Mouse (Mus musculus) gonadal fat pad, adult 2 months (tissue): ENCODE measurements at regions not wholly inside any gene's neighbourhood (a gene's known extent, or its start where the extent isn't known, plus 50 kb on each side); places are given as distances from the start of the nearest gene placed in this dataset.
"Not testable (repeated sequence)": the region's sequence is repeated elsewhere in the genome, so short reads cannot be mapped to it uniquely, and the experiment has no call there.

Experiments
- DNase-seq: peaks from one replicate; pipeline ENCODE4 v3.0.0-alpha.2; 2012; ENCODE audit warnings: low read depth

GRCm38 (mm10) chr6:95058017-95058416, 59.0 kb upstream of the Kbtbd8 start:
- DNase-seq: peak; percentile 2

DNA sequence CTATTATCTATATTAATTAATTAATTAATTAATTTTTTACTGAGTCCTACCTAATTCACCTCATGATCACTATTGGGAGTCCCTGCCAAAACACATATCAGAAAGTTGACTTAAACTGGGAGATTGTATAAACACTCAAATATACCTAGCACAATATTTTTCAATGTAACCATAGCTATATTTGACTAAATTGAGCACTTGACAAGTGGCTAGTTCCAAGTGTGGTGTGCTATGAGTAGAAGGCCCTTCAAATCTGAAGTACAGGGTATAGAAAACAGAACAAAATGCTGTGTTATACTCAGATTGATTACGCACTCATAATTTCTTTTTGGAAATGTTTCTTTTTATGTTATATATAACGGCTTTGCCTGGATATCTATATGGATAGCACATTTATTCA, 60.8 kb upstream of the Kbtbd8 start:
- no peak for DNase-seq

GRCm38 (mm10) chr6:95053717-95054382, 63.2 kb upstream of the Kbtbd8 start:
- no peak for DNase-seq

GRCm38 (mm10) chr6:95041351-95041750, 75.7 kb upstream of the Kbtbd8 start:
- DNase-seq: not testable (repeated sequence)

GRCm38 (mm10) chr6:95024239-95024638, 92.8 kb upstream of the Kbtbd8 start:
- DNase-seq: no peak

- DNase-seq: no peak
These were observed 95.3 kb upstream of the Kbtbd8 start for GRCm38 (mm10) chr6:95021724-95022123.

DNA sequence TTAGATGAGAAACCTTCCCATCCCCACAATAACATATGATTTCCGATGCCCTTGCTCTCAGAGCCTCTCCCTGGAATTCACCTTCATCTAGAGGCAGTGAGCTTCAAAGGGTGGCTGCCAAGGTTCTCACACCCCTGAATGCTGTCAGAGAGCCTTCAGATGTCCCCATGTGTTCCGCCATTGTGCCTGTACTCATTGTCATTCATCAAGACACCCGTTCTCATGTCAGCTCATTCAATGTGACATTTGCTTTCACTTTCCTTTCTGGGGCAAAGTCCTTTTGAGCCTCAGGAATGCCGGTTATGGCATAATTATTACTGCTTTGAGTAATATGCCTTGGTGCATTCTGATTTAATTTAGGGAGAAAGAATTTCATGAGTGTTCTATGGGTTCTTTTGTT, 99.1 kb upstream of the Kbtbd8 start:
- no peak for DNase-seq

- no peak for DNase-seq
These were observed 99.6 kb upstream of the Kbtbd8 start for GRCm38 (mm10) chr6:95017484-95017883.

- DNase-seq: no peak
These were observed 103.9 kb upstream of the Kbtbd8 start for GRCm38 (mm10) chr6:95013096-95013495.

GRCm38 (mm10) chr6:95006485-95006884, 110.6 kb upstream of the Kbtbd8 start:
- no peak for DNase-seq

GRCm38 (mm10) chr6:95003716-95004115, 113.3 kb upstream of the Kbtbd8 start:
- no peak for DNase-seq

GRCm38 (mm10) chr6:94999562-94999961, 117.5 kb upstream of the Kbtbd8 start:
- DNase-seq: no peak

- DNase-seq: no peak
These were observed 118.0 kb upstream of the Kbtbd8 start for GRCm38 (mm10) chr6:94999002-94999401.

DNA sequence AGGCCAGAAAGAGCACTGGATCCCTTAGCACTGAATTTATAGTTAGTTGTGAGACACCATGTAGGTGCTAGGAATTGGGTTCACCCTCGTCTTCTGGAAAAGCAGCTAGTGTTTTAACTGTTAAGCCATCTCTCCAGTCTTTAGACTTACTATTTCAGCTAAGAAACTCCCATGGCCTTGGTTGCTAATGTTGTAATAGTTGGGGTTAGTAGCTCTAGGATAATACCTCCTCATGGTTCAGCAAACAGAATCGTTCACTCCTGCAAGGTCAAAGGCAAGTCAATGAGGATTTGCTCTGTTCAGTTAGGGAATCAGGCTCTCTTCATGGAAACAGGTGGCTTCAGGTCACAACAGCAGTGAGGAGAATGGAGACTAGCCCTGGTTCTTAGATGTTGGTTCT, 118.7 kb upstream of the Kbtbd8 start:
- DNase-seq: no peak

DNA sequence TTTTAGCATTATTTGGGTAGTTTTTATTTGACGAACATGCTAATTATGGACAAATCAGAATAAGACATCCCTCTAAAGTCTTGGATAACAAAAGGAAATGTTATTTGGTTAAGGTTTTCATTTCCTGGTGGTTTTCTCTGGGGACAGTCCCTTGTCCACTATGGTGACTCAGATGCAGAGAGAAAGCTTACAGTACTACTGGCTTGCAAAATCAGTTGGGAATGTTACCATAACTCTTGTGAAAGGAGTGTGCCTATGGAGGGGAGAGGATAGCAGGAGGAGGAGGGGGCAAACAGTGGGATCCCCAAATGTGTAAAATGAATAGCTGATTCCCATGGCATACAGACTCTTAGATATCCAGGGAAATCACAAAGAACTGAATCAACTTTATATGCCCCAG, 122.7 kb upstream of the Kbtbd8 start:
- no peak for DNase-seq

- no peak for DNase-seq
These were observed 129.6 kb upstream of the Kbtbd8 start for GRCm38 (mm10) chr6:94987427-94987826.

GRCm38 (mm10) chr6:94986346-94986745, 130.7 kb upstream of the Kbtbd8 start:
- no peak for DNase-seq

DNA sequence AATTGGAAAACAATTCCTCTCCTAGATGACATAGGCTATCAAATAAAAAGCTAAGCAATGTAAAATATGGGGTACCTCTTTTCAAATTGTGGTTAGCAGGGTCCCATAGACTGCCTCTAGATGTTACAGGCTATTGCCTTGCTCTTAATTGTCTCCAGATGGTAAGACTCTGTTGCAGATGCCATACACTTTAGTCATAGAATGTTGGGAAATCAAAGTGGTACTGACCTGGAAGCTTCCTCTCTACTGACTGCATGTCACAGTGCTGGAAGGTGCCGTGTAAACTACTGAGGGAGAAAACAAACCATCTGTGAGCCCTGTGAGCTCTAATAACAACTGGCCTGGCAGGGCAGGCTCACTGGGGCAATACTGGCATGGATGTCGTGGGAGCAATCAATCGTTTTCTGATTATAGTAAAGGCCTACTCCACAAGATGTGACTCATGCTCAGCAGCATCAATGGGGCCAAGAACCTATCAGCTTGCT, 132.6 kb upstream of the Kbtbd8 start:
- no peak for DNase-seq

- no peak for DNase-seq
These were observed 148.4 kb upstream of the Kbtbd8 start for GRCm38 (mm10) chr6:94968683-94969082.

- DNase-seq: no peak
These were observed 150.1 kb upstream of the Kbtbd8 start for GRCm38 (mm10) chr6:94966962-94967361.

GRCm38 (mm10) chr6:94963204-94963603, 153.8 kb upstream of the Kbtbd8 start:
- DNase-seq: no peak

DNA sequence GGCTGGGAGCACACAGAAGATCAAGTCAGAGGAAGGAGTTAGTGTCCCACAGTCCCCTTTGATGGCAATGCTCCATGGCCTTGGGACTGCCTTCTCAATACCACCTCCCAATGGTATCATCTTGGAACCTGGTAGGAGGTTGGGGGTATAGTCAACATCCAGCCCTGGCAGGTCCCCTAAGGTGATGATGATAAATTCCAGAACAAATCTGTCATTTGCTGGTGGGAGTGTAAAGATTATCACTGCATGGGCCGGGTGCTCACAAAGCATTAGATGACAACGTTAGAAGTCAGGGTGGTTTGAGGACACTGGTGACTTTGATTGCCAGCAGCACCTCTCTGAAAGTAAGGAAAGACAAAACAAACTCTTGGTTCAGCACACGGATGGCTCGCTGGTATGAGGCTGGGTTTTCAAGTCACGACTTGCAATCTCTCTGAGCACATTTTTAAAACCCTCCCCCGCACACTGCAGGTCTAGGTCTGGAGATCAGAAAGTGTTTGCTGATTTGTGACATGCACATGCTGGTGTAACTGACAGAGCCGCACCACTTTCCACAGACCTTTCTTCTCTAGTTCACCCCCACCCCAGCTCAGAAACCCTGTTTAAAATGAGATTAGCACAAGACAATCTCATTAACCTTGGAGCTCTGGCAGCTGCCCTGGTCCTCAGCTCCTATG, 154.5 kb upstream of the Kbtbd8 start:
- no peak for DNase-seq

GRCm38 (mm10) chr6:94961821-94962220, 155.2 kb upstream of the Kbtbd8 start:
- DNase-seq: no peak

- no peak for DNase-seq
These were observed 159.1 kb upstream of the Kbtbd8 start for GRCm38 (mm10) chr6:94957990-94958389.
